Mouse (Mus musculus) mature B cell (primary cell): ENCODE measurements around the gene Ephb2.

Experiments
- in situ Hi-C: fragments of 300-500 bp; cut with MboI; formaldehyde crosslinking; loops from 2 replicates; pipeline ENCODE4 v1.14.3; 2019

Ephb2 gene

GRCm38 (mm10) chr4:136761713-136762380 lies 73.9 kb downstream of the Ephb2 start:
- in situ Hi-C loops: no loop called here

GRCm38 (mm10) chr4:136760882-136761281 lies 74.9 kb downstream of the Ephb2 start:
- in situ Hi-C loops: no loop called here

- in situ Hi-C loops: no loop called here
These were observed 78.7 kb downstream of the Ephb2 start for GRCm38 (mm10) chr4:136757096-136757495.

GRCm38 (mm10) chr4:136756486-136756885 lies 79.3 kb downstream of the Ephb2 start:
- in situ Hi-C loops: no loop called here

- in situ Hi-C loops: no loop called here
These were observed 80.4 kb downstream of the Ephb2 start for GRCm38 (mm10) chr4:136755364-136755811.

GRCm38 (mm10) chr4:136754256-136754655 lies 81.5 kb downstream of the Ephb2 start:
- in situ Hi-C loops: no loop called here

GRCm38 (mm10) chr4:136751355-136752020 lies 84.3 kb downstream of the Ephb2 start:
- in situ Hi-C loops: no loop called here

GRCm38 (mm10) chr4:136750578-136751338 lies 85.0 kb downstream of the Ephb2 start:
- in situ Hi-C loops: no loop called here

GRCm38 (mm10) chr4:136749851-136750577 lies 85.8 kb downstream of the Ephb2 start:
- in situ Hi-C loops: no loop called here

- in situ Hi-C loops: no loop called here
These were observed 86.4 kb downstream of the Ephb2 start for GRCm38 (mm10) chr4:136749431-136749830.

GRCm38 (mm10) chr4:136748842-136749392 lies 86.9 kb downstream of the Ephb2 start:
- in situ Hi-C loops: no loop called here

GRCm38 (mm10) chr4:136746516-136746915 lies 89.3 kb downstream of the Ephb2 start:
- in situ Hi-C loops: no loop called here

GRCm38 (mm10) chr4:136742677-136743076 lies 93.1 kb downstream of the Ephb2 start:
- in situ Hi-C loops: no loop called here

GRCm38 (mm10) chr4:136741840-136742239 lies 93.9 kb downstream of the Ephb2 start:
- in situ Hi-C loops: no loop called here

GRCm38 (mm10) chr4:136740963-136741362 lies 94.8 kb downstream of the Ephb2 start:
- in situ Hi-C loops: no loop called here

GRCm38 (mm10) chr4:136739189-136739588 lies 96.6 kb downstream of the Ephb2 start:
- in situ Hi-C loops: no loop called here

- in situ Hi-C loops: no loop called here
These were observed 97.5 kb downstream of the Ephb2 start for GRCm38 (mm10) chr4:136738291-136738690.

- in situ Hi-C loops: no loop called here
These were observed 99.9 kb downstream of the Ephb2 start for GRCm38 (mm10) chr4:136735856-136736255.

- in situ Hi-C loops: no loop called here
These were observed 101.5 kb downstream of the Ephb2 start for GRCm38 (mm10) chr4:136734210-136734803.

- in situ Hi-C loops: no loop called here
These were observed 102.4 kb downstream of the Ephb2 start for GRCm38 (mm10) chr4:136733217-136733865.
